Mouse (Mus musculus): ENCODE data around the gene Chrna9. TPM values are rescaled to one million over a fixed set of nuclear protein-coding genes. Genes with fewer than 3 reads are reported as not detected.
A peak's percentile ranks its signal among the peaks of the same experiment; 100 is the strongest.
"Not testable (repeated sequence)": the region's sequence is repeated elsewhere in the genome, so short reads cannot be mapped to it uniquely, and the experiment has no call there.

Gene Chrna9
- total RNA-seq, 2 experiments from 2014 or later: not detected

DNA sequence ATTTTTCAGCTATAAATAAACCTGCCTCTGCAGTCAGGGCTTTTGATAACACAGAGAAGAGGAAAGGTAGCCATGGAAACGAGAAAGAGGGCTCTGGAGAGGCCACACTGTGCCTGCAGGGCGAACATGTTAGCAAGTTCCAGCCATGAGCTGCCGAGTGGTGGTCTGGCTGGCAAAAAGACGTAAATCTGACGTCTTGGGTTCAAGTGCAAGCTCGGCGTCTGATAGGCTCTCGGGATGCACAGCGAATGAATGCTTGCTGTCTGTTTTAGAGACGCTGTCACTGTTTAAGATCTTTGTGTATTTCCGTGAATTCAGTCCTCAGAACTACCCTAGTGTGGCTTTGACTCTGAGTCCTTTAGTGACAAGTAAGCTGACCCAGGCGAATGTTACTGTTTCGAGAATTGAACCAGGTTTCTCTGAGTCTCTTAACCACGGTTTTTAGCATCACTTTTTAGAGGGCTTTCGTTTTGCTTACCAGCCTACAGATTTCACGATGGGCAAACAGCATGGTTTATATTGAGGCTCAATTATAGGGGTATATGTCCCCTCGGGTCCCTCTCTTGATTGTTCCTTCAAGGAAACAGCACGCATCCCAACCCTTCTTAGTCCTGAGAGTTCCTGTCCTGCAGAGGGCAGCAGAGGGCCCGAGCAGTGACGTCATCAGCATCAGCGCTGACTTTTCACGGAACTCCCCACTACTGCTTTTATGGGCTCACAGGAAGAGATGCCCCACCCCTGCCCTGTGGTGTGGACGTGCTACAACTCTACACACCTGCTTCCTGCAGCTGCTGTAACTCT lies 20.8 kb downstream of the Chrna9 start:
- ATAC-seq (replicated peaks; ENCODE audit: low FRiP score, poor library complexity, severe bottlenecking): peak; percentile 87

DNA sequence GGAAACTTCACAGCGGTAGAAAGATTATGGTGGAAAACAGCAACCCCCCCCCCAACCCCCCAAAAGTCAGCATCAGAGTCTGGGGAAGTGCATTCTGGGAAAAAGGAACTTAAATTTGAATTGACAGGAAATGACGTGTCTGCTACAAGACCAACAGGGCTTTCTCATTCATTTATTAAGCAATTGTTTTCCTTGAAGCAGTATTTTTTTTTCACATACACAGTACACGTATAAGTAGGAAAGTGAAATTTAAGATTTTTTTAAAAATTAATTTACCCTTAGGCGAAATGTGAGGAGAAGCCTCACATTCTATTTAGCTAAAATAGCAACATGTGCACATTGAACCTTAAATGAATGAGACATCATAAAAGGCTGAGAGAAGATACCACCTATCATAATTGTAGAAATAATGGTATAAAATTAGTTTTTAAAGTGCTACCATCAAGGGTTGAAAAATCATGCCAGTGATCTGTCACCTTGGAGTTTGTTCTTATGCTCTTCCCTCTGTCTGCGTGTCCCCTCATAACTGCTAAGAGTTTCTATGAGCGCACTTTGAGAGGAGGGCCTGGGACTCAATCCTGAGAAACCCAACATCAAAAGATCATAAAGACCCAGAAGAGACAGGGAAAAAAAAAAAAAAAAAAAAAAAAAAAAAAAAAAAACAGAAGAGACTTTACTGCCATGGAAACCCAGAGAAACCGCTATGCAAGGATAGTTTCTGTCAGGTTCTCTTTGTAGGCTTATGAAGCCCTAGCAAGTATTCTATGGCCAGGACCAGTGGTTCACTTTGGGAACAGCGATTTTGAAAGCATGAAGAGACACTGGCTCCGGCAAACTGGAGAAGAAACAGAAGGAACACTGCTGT lies 21.7 kb downstream of the Chrna9 start:
- no peak for ATAC-seq (replicated peaks; ENCODE audit: low FRiP score, poor library complexity, severe bottlenecking)

DNA sequence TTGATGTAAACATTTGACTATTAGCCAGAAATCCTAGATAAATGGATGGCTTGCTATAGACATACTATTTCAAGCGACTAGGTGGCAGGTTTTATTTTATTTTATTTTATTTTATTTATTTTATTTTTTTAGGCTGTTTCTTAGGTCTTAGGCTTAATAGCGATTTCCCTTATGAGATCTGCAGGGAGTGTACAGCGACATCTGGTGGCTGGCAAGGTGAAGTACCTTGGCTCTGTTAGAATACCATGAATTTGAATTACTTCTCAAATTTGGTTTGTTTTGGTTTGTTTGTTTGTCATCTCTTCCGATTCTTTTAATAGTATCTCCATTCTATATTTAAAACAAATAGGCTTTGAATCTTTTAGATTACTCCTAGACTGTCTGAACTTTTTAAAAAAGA lies 23.9 kb downstream of the Chrna9 start:
- no peak for ATAC-seq (replicated peaks; ENCODE audit: low FRiP score, poor library complexity, severe bottlenecking)

- no peak for ATAC-seq (replicated peaks; ENCODE audit: low FRiP score, poor library complexity, severe bottlenecking)
These were observed 25.3 kb downstream of the Chrna9 start for GRCm38 (mm10) chr5:65959893-65960596.

- no peak for ATAC-seq (replicated peaks; ENCODE audit: low FRiP score, poor library complexity, severe bottlenecking)
These were observed 25.9 kb downstream of the Chrna9 start for GRCm38 (mm10) chr5:65960597-65960950.

DNA sequence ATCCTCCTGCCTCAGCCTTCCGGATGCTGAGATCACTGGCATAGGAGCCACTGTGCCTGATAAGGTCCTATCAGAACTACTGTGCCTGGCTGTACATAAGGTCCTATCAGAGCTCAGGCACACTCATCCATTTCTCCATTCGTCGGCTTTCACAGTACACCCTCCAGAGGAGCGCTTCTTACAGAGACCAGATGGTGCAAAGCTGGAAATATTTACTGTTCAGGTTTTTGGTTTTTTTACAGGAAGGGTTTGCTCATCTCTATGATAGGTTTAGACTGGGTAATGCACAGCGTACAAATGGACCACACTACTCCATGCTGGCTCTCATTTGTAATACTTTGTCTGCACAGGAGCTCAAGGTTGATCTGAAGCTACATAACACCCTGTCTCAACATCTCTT lies 28.6 kb downstream of the Chrna9 start:
- no peak for ATAC-seq (replicated peaks; ENCODE audit: low FRiP score, poor library complexity, severe bottlenecking)

- no peak for ATAC-seq (replicated peaks; ENCODE audit: low FRiP score, poor library complexity, severe bottlenecking)
These were observed 31.1 kb downstream of the Chrna9 start for GRCm38 (mm10) chr5:65965771-65966279.

GRCm38 (mm10) chr5:65967091-65967490 lies 32.4 kb downstream of the Chrna9 start:
- ATAC-seq (replicated peaks; ENCODE audit: low FRiP score, poor library complexity, severe bottlenecking): no peak

- ATAC-seq (replicated peaks; ENCODE audit: low FRiP score, poor library complexity, severe bottlenecking): no peak
These were observed 33.3 kb downstream of the Chrna9 start for GRCm38 (mm10) chr5:65968004-65968403.

GRCm38 (mm10) chr5:65973189-65973588 lies 38.5 kb downstream of the Chrna9 start:
- no peak for ATAC-seq (replicated peaks; ENCODE audit: low FRiP score, poor library complexity, severe bottlenecking)

- no peak for ATAC-seq (replicated peaks; ENCODE audit: low FRiP score, poor library complexity, severe bottlenecking)
These were observed 41.0 kb downstream of the Chrna9 start for GRCm38 (mm10) chr5:65975731-65976130.

GRCm38 (mm10) chr5:65986426-65986825 lies 51.7 kb downstream of the Chrna9 start:
- no peak for ATAC-seq (replicated peaks; ENCODE audit: low FRiP score, poor library complexity, severe bottlenecking)

DNA sequence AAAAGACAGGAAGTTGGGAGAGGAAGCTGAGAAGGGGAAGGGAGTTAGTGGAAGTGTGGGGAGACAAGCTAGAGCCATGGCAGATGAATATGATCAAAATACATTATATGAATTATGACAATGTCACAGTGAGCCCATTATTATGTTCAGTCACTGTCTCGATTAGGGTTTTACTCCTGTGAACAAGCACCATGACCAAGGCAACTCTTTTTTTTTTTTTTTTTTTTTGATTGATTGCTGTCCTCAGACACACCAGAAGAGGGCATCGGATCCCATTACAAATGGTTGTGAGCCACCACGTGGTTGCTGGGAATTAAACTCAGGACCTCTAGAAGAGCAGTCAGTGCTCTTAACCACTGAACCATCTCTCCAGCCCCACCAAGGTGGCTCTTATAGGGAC lies 52.3 kb downstream of the Chrna9 start:
- ATAC-seq (replicated peaks; ENCODE audit: low FRiP score, poor library complexity, severe bottlenecking): not testable (repeated sequence)

DNA sequence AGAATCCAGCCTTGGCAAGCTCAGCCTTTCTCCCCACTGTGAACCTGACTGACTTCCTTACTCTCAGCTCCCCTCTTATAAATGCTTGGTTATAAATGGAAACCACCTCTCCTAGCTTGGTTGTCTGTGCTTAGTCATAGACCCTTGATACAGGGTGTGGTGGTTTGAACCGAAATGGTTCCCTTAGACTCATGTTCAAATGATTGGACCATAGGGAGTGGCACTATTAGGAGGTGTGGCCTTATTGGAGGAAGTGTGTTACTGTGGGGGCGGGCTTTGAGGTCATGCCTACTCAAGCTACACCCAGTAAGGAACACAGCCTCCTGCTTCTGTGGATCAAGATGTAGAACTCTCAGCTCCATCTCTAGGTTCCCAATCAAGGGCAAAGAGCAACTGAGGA lies 56.5 kb downstream of the Chrna9 start:
- no peak for ATAC-seq (replicated peaks; ENCODE audit: low FRiP score, poor library complexity, severe bottlenecking)

DNA sequence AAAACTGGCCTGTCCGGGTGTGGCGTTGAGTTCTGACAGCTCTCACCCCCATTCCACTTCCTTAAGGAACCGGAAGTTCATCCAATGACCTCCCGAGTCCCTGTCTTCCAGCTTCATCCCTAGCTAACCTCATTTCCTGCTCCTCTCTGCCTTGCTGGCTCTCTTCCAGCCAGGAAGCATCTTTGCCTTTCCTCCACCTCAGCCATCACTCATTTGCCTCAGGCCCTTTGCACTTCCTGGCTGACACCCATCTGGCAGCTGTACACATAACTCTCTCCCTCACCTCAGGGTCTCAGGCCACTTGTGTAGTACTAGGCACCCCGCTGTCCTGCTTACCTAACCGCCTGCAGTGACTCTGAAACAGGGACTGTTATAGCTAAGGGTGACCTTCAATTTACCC lies 59.9 kb downstream of the Chrna9 start:
- ATAC-seq (replicated peaks; ENCODE audit: low FRiP score, poor library complexity, severe bottlenecking): no peak

DNA sequence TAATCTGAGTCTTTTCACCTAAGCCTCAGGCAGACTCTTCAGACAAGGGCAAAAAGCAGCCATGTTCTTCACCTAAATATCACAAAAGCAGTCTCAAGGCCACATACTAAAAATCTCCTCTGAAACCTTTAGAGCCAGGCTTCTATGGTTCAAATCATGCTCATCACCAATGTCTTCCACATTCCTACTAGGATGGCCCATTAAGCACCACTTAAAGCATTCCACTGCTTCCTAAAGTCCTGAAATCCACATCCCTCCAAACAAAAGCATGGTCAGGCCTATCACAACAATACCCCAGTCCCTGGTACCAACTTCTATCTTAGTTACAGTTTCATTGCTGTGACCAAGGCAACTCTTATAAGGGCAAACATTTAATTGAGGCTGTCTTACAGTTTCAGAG lies 63.1 kb downstream of the Chrna9 start:
- no peak for ATAC-seq (replicated peaks; ENCODE audit: low FRiP score, poor library complexity, severe bottlenecking)

GRCm38 (mm10) chr5:65999106-65999505 lies 64.4 kb downstream of the Chrna9 start:
- ATAC-seq (replicated peaks; ENCODE audit: low FRiP score, poor library complexity, severe bottlenecking): no peak

- ATAC-seq (replicated peaks; ENCODE audit: low FRiP score, poor library complexity, severe bottlenecking): no peak
These were observed 65.4 kb downstream of the Chrna9 start for GRCm38 (mm10) chr5:66000074-66000473.

GRCm38 (mm10) chr5:66000567-66001125 lies 65.9 kb downstream of the Chrna9 start:
- ATAC-seq (replicated peaks; ENCODE audit: low FRiP score, poor library complexity, severe bottlenecking): no peak

DNA sequence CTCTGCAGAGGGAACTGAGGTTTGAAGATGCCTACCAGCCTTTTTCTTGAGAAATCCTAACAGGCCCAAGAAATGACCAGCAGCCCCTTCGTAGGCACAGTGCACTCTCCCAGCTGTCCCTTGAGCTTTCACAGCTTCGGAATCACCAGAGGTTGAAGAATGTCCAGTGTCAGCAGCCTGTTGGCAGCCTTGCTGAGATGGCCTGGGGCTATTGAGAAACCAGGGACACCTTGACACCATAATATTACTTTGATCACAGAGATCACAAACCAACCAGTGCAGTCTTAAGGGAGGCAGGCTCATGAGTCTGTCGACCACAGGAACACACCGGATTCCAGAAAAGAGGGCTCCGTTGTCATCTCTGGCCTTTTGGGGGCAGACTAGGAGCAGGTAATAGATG lies 66.5 kb downstream of the Chrna9 start:
- ATAC-seq (replicated peaks; ENCODE audit: low FRiP score, poor library complexity, severe bottlenecking): no peak
